Mouse (Mus musculus): ENCODE data around the gene Mif4gd. TPM values are rescaled to one million over a fixed set of nuclear protein-coding genes. Genes with fewer than 3 reads are reported as not detected.

The Mif4gd gene
- total and polyA plus RNA-seq, 2 experiments = 35.5 to 108 TPM

DNA sequence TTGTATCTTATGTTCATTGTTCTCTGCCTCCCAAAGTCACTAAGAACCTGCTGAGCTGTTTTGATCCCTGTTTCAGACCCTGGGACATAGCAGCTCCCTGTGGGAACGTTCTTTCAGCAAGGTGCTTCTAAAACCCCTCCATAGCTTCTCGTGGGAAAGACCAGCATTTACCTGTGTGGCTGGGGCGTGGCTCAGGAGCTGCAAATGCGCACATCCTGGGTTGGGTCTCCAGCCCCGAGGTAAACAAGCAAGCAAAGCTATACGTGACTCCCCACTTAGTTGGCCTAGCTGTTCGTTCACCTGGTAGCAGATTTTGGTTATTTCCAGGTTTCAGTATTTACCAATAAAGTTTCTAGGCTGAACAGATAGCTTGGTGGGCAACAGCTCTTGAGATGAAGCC is 19.5 kb upstream of the Mif4gd start:
- no peaks in the 10 kb centered on the region for H3K36me3 ChIP-seq (ENCODE audit: control insufficient read depth, insufficient read depth, low read length)
- TF ChIP-seq POLR2A (IDR thresholded peaks at IDR 0.05; ENCODE audit: extremely low read depth, insufficient read depth, low read length) (no peak), CTCF (IDR thresholded peaks at IDR 0.05; ENCODE audit: low read depth, low read length) (no peak)
- H3K4me1 ChIP-seq (ENCODE audit: control insufficient read depth, insufficient read depth, low read length) = 0 out of 2 replicates have a peak, but pooled peaks cover under 1% of the 10 kb centered on the region
- no peak for DNase-seq (ENCODE audit: extremely low read depth, low read depth, low spot score)
- no peak overlapping the region for H3K27ac ChIP-seq (replicated peaks; ENCODE audit: insufficient read depth, low read depth, low read length)
- no peaks in the 10 kb centered on the region for H3K27me3 ChIP-seq (ENCODE audit: control insufficient read depth, insufficient read depth, low read length)
- WGBS = 79% methylated on average over 7 of the region's 7 CpGs
- no peak overlapping the region for H3K4me3 ChIP-seq (ENCODE audit: insufficient read depth, low read depth, low read length)
- no peak overlapping the region for H3K9ac ChIP-seq (ENCODE audit: low read depth, low read length)
- no peaks in the 10 kb centered on the region for H3K79me2 ChIP-seq (ENCODE audit: control insufficient read depth, insufficient read depth, low read length)

DNA sequence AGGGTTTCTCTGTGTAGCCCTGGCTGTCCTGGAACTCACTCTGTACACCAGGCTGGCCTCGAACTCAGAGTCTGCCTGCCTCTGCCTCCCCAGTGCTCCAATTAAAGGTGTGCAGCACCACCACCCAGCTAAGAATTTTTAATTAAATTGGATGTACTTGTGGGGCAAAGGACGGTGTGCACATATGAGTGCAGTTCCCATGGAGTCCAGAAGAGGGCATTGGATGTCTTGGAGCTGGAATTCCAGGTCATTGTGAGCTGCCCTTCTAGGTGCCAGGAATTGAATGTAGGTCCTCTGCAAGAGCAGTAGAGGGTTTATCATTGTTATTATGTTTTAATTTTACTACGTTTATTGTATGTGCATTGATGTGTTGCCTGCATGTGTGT is 18.7 kb upstream of the Mif4gd start:
- Histone ChIP-seq H3K9ac (ENCODE audit: low read depth, low read length) (no peak overlapping the region), H3K36me3 (ENCODE audit: control insufficient read depth, insufficient read depth, low read length) (no peaks in the 10 kb centered on the region), H3K79me2 (ENCODE audit: control insufficient read depth, insufficient read depth, low read length) (no peaks in the 10 kb centered on the region), H3K27ac (replicated peaks; ENCODE audit: insufficient read depth, low read depth, low read length) (peak overlapping the region; percentile 30), H3K4me1 (ENCODE audit: control insufficient read depth, insufficient read depth, low read length) (0 out of 2 replicates have a peak, but pooled peaks cover 1% of the 10 kb centered on the region), H3K27me3 (ENCODE audit: control insufficient read depth, insufficient read depth, low read length) (no peaks in the 10 kb centered on the region), H3K4me3 (ENCODE audit: insufficient read depth, low read depth, low read length) (no peak overlapping the region)
- TF ChIP-seq CTCF (IDR thresholded peaks at IDR 0.05; ENCODE audit: low read depth, low read length) (peak; percentile 63; the same call in 1 of the 2 replicates), POLR2A (IDR thresholded peaks at IDR 0.05; ENCODE audit: extremely low read depth, insufficient read depth, low read length) (no peak)
- WGBS = 32% methylated on average over 3 of the region's 3 CpGs
- DNase-seq (ENCODE audit: extremely low read depth, low read depth, low spot score) = peak; percentile 70

DNA sequence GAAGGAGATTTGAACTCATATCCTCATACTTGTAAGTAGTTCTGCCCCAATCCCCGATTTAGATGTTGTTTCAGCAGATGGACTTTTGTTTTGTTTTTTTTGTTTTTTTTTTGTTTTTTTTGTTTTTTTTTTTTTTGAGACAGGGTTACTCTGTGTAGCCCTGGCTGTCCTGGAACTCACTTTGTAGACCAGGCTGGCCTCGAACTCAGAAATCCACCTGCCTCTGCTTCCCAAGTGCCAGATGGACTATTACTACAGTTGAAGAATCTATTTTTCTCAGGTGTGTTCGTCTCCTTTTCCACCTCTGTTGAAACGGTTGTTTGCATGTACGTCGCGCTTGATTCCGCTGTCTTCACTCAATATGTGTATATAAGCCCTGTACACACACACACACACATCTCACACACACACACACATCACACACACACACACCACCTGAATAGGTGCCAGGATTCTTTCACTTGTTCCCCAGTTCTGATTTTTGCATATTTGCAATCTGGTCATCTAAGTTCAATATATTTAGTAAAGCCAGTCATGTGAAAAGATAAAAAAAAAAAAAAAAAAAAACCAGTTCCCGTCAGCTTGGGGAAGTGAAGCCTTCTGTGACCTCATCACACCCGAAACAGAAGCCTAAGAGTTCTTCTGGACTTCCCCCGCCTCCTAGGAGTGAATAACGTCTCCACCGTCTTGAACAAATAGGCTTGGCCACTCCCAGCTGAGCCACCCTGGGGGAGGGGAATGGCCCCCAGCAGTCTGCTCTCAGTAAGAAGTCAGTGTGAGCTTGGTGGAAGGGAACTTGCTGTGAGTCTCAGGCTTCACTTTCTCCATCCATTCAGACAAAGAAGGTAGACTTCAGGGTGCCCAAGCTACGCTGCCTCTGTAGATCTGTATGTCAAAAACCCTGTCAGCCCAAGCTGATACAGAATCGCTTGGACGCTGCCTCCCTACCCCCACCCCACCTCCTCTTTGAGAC is 18.0 kb upstream of the Mif4gd start:
- H3K4me1 ChIP-seq (ENCODE audit: control insufficient read depth, insufficient read depth, low read length) = 0 out of 2 replicates have a peak, but pooled peaks cover 1% of the 10 kb centered on the region
- TF ChIP-seq POLR2A (IDR thresholded peaks at IDR 0.05; ENCODE audit: extremely low read depth, insufficient read depth, low read length) (no peak), CTCF (IDR thresholded peaks at IDR 0.05; ENCODE audit: low read depth, low read length) (no peak)
- 55% methylated on average over 16 of the region's 16 CpGs for WGBS
- H3K27ac ChIP-seq (replicated peaks; ENCODE audit: insufficient read depth, low read depth, low read length) = peak overlapping the region; percentile 30
- H3K27me3 ChIP-seq (ENCODE audit: control insufficient read depth, insufficient read depth, low read length) = no peaks in the 10 kb centered on the region
- no peak overlapping the region for H3K4me3 ChIP-seq (ENCODE audit: insufficient read depth, low read depth, low read length)
- no peaks in the 10 kb centered on the region for H3K79me2 ChIP-seq (ENCODE audit: control insufficient read depth, insufficient read depth, low read length)
- no peaks in the 10 kb centered on the region for H3K36me3 ChIP-seq (ENCODE audit: control insufficient read depth, insufficient read depth, low read length)
- peak; percentile 53 for DNase-seq (ENCODE audit: extremely low read depth, low read depth, low spot score)
- H3K9ac ChIP-seq (ENCODE audit: low read depth, low read length) = no peak overlapping the region

DNA sequence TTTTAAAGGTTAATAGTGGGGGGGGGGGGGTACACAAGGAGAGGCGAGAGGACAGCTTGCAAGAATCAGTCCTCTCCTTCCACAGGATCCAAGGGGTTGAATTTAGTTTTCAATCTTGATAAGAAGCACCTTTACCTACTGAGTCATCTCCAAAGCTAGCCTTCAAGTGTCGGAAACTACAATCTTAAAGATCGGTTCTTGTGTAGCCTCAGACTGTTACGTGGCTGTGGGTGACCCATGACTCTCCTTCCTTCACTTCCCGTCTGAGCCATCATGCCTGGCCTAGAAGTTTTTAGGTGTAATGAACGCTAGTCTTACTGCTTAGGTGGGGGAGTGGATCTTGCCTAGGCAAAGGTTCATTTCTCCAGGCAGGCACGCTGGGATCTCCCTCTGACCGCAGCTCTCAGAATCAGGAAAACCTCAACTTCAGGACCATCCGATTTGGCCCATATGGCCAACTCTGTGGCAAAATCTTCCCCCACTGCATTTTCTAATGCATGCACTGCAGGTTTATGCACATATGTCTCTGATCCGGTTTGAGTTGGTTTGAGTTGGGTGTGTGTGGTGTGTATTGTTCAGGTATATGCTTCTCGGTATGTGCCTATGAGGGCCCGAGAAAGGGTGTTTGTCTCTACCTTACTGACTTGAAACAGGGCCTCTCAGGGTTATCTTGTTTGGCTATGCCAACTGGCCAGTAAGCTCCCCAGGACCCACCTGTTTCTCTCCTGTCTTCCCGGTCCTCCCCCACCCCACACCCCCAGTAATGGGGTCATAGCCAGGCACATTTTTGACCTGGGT is 17.2 kb upstream of the Mif4gd start:
- 90% methylated on average over 13 of the region's 13 CpGs for WGBS
- Histone ChIP-seq H3K27ac (replicated peaks; ENCODE audit: insufficient read depth, low read depth, low read length) (no peak overlapping the region), H3K36me3 (ENCODE audit: control insufficient read depth, insufficient read depth, low read length) (no peaks in the 10 kb centered on the region)

DNA sequence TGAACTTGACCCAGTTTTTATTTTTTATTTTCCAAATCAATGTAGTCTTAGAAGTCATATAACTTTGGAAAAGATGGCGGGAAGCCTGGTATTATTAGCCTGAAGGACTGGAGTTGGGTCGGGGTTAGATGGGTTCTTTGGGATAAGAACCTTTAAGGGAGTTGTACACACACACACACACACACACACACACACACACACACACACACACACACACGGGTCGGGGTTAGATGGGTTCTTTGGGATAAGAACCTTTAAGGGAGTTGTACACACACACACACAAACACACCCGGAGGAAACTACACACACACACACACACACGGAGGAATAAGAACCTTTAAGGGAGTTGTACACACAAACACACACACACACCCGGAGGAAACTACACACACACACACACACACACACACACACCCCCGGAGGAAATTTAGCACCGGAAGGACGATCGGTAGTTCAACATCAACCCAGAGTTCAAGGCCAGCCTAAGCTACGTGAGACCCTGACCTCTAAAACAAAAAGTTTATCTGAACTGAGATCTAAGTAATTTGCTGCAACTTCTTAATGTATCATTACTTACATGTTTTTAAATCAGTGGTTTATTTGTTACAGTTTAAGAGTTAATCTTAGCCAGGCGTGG is 15.8 kb upstream of the Mif4gd start:
- Histone ChIP-seq H3K4me3 (ENCODE audit: insufficient read depth, low read depth, low read length) (no peak overlapping the region; the same call in 1 of the 2 replicates), H3K36me3 (ENCODE audit: control insufficient read depth, insufficient read depth, low read length) (no peaks in the 10 kb centered on the region), H3K27me3 (ENCODE audit: control insufficient read depth, insufficient read depth, low read length) (no peaks in the 10 kb centered on the region), H3K4me1 (ENCODE audit: control insufficient read depth, insufficient read depth, low read length) (0 out of 2 replicates have a peak, but pooled peaks cover 1% of the 10 kb centered on the region), H3K79me2 (ENCODE audit: control insufficient read depth, insufficient read depth, low read length) (no peaks in the 10 kb centered on the region), H3K27ac (replicated peaks; ENCODE audit: insufficient read depth, low read depth, low read length) (0 out of 2 replicates have a peak overlapping the region, but pooled peaks have one; percentile 3), H3K9ac (ENCODE audit: low read depth, low read length) (no peak overlapping the region)
- TF ChIP-seq CTCF (IDR thresholded peaks at IDR 0.05; ENCODE audit: low read depth, low read length) = no peak
- TF ChIP-seq POLR2A (IDR thresholded peaks at IDR 0.05; ENCODE audit: extremely low read depth, insufficient read depth, low read length) = no peak
- DNase-seq (ENCODE audit: extremely low read depth, low read depth, low spot score) = no peak
- 26% methylated on average over 13 of the region's 13 CpGs for WGBS

More for the DNA sequence above, 17.2 kb upstream of the Mif4gd start:
- H3K9ac ChIP-seq (ENCODE audit: low read depth, low read length) = no peak overlapping the region
- no peak for DNase-seq (ENCODE audit: extremely low read depth, low read depth, low spot score)
- TF ChIP-seq CTCF (IDR thresholded peaks at IDR 0.05; ENCODE audit: low read depth, low read length) = no peak
- TF ChIP-seq POLR2A (IDR thresholded peaks at IDR 0.05; ENCODE audit: extremely low read depth, insufficient read depth, low read length) = no peak
- no peaks in the 10 kb centered on the region for H3K27me3 ChIP-seq (ENCODE audit: control insufficient read depth, insufficient read depth, low read length)
- H3K4me3 ChIP-seq (ENCODE audit: insufficient read depth, low read depth, low read length) = no peak overlapping the region
- 0 out of 2 replicates have a peak, but pooled peaks cover 1% of the 10 kb centered on the region for H3K4me1 ChIP-seq (ENCODE audit: control insufficient read depth, insufficient read depth, low read length)
- no peaks in the 10 kb centered on the region for H3K79me2 ChIP-seq (ENCODE audit: control insufficient read depth, insufficient read depth, low read length)
